Mouse (Mus musculus) forebrain, embryonic 11.5 days (tissue): ENCODE data around the gene S100a6. TPM values are rescaled to one million over a fixed set of nuclear protein-coding genes. Genes with fewer than 3 reads are reported as not detected.

ENCODE experiments used
- ATAC-seq: fragments of 200-750 bp; cut with Nextera tagmentation; replicated peaks from 2 replicates; pipeline ENCODE4 v1.8.0; 2017; ENCODE audit warnings: moderate TSS enrichment; ENCODE audit not compliant: low FRiP score
- DNase-seq: peaks from one replicate; pipeline ENCODE4 v3.0.0-alpha.2; 2017; ENCODE audit warnings: low spot score
- H3K27ac ChIP-seq: fragments of 300-500 bp; sonication (generic); 2 replicates; pipeline ENCODE4 v1.5.1; 2014; ENCODE audit warnings: low read depth, low read length
- H3K27me3 ChIP-seq: fragments of 300-500 bp; sonication (generic); 2 replicates; pipeline ENCODE4 v1.6.1; 2014; ENCODE audit warnings: mild to moderate bottlenecking, low read length, mixed read lengths; ENCODE audit not compliant: control insufficient read depth, insufficient read depth
- H3K36me3 ChIP-seq: fragments of 300-500 bp; sonication (generic); 2 replicates; pipeline ENCODE4 v1.6.1; 2014; ENCODE audit warnings: mild to moderate bottlenecking, low read length, moderate library complexity, mixed read lengths; ENCODE audit not compliant: control insufficient read depth, insufficient read depth
- H3K4me1 ChIP-seq: fragments of 300-500 bp; sonication (generic); replicated peaks from 2 replicates; pipeline ENCODE4 v1.6.1; 2014; ENCODE audit warnings: low read length, mixed read lengths; ENCODE audit not compliant: control insufficient read depth, insufficient read depth
- H3K4me2 ChIP-seq: fragments of 300-500 bp; sonication (generic); 2 replicates; pipeline ENCODE4 v1.6.1; 2014; ENCODE audit warnings: low read depth, mild to moderate bottlenecking, low read length, moderate library complexity, mixed read lengths; ENCODE audit not compliant: severe bottlenecking
- H3K4me3 ChIP-seq: fragments of 300-500 bp; sonication (generic); 2 replicates; pipeline ENCODE4 v1.5.1; 2014; ENCODE audit warnings: low read depth, low read length
- H3K9ac ChIP-seq: fragments of 300-500 bp; sonication (generic); 2 replicates; pipeline ENCODE4 v1.6.1; 2014; ENCODE audit warnings: low read length
- H3K9me3 ChIP-seq: fragments of 300-500 bp; sonication (generic); 2 replicates; pipeline ENCODE4 v1.6.1; 2016; ENCODE audit warnings: low read length, mixed read lengths; ENCODE audit not compliant: control insufficient read depth
- whole genome bisulfite sequencing: fragments of 180-500 bp; shearing (Covaris S2); extraction: QIAGEN DNeasy Blood & Tissue Kit; methylation state at CpG from one replicate; pipeline ENCODE4 v1.1.7; 2014; 5-methylcytosine and 5-hydroxymethylcytosine counted together
- polyA plus RNA-seq: library from polyadenylated mRNA; unstranded; fragments of >200 nt; fragmentation: Nextera tagmentation; extraction: Ambion mirVana; gene quantifications from 2 replicates; pipeline ENCODE4 v1.2.1, GENCODE M21; 2014

The S100a6 gene
- polyA plus RNA-seq, 1 experiment from 2014 or later, result 27.0 TPM

DNA sequence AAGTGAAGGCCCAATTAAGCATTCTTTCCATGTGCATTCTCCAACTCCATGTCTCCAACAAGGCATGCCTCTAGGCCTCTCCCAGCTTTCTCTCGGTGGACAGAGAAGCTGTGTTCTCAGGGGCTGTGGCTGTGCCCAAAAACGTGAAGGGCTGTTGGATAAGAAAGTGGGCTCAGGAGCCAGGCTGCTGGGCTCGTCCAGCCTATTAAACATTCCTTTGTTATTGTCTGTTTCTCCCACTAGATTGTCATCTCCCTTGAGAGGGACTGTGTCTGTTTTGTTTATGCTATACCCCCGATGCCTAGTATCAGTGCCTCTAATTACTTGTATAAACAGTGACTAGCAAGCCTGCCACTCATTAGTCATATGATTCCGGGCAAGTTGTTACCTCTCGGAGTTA, 14.9 kb upstream of the S100a6 start:
- H3K27me3 ChIP-seq, result no peaks in the 10 kb centered on the region
- 59% methylated on average over 6 of the region's 6 CpGs for WGBS
- no peak overlapping the region for H3K27ac ChIP-seq
- H3K4me1 ChIP-seq, result no peaks in the 10 kb centered on the region
- no peaks in the 10 kb centered on the region for H3K9me3 ChIP-seq
- DNase-seq, result no peak
- H3K4me3 ChIP-seq, result no peak overlapping the region
- H3K9ac ChIP-seq, result no peak overlapping the region
- no peaks in the 10 kb centered on the region for H3K36me3 ChIP-seq
- ATAC-seq, result no peak
- no peak overlapping the region for H3K4me2 ChIP-seq

DNA sequence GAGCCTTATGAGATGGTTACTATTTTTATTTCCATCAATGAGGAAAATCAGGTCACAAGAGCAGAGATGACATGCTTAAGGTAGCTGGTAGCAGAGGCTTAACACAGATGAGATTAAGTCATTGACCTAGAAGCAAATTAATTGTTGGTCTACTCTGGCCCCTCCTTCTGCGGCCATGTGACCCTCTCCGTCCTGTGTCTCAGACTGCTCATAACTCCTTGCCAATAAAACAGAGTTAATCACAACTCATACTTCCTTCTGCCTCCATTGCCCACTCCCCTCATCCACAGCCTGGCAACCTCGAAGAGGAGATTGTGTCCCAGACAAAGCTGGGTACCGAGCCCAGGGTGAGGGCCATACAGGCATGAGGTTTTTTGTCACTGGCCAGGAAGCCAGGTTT, 14.5 kb upstream of the S100a6 start:
- Histone ChIP-seq H3K4me3 (no peak overlapping the region), H3K9ac (no peak overlapping the region), H3K9me3 (no peaks in the 10 kb centered on the region), H3K4me1 (no peaks in the 10 kb centered on the region), H3K27me3 (no peaks in the 10 kb centered on the region), H3K27ac (no peak overlapping the region), H3K36me3 (no peaks in the 10 kb centered on the region), H3K4me2 (no peak overlapping the region)
- DNase-seq (no peak), ATAC-seq (no peak)
- WGBS, result 82% methylated on average over 4 of the region's 4 CpGs

DNA sequence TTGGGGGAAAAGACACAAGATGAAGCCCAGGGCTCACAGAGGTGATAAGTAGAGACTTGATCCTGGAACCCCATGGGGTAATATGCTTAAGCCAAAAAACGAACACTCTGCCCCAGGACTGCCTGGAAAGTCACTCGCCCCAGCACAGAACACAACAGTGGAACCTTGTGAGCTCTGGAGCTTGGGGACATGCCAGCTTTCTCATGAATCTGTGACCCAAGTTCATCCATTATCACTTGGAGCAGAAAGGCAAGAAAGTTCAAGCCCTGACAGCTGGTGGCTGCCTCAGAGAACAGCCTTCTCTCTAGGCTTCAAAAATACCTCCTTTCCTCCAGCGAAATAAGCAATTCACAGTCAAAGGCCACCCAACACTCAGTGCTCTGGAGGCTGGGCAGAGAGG, 13.3 kb upstream of the S100a6 start:
- Histone ChIP-seq H3K4me2 (no peak overlapping the region), H3K27ac (no peak overlapping the region), H3K27me3 (no peaks in the 10 kb centered on the region), H3K36me3 (no peaks in the 10 kb centered on the region), H3K4me3 (no peak overlapping the region), H3K4me1 (no peaks in the 10 kb centered on the region; the same call in 1 of the 2 replicates), H3K9me3 (no peaks in the 10 kb centered on the region), H3K9ac (no peak overlapping the region)
- ATAC-seq (no peak), DNase-seq (no peak)
- WGBS, result 76% methylated on average over 3 of the region's 3 CpGs

DNA sequence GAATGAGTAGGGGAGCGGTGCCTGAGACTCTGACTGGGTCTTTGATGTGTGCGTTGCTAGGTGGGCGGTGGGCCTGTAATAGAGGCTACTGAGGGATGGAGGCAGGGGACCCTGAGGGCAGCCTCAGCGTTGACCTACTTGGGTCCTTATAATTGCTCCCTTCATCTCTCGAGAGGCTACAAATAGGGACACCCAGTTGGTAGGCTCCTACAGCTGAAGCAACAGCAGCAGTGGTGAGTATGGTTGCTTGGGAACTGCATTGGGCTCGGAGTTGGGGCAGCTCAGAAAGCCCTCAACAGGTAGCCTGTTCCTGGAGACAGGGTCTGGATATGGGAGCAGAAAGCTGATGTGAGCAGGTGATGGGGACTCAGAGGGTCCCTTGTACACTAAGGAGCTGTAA, 12.6 kb upstream of the S100a6 start:
- H3K9ac ChIP-seq, result no peak overlapping the region
- no peaks in the 10 kb centered on the region for H3K27me3 ChIP-seq
- DNase-seq (no peak), ATAC-seq (no peak)
- H3K36me3 ChIP-seq, result no peaks in the 10 kb centered on the region
- H3K4me1 ChIP-seq, result no peaks in the 10 kb centered on the region; the same call in 1 of the 2 replicates
- H3K27ac ChIP-seq, result no peak overlapping the region
- no peaks in the 10 kb centered on the region for H3K9me3 ChIP-seq
- no peak overlapping the region for H3K4me3 ChIP-seq
- no peak overlapping the region for H3K4me2 ChIP-seq
- 90% methylated on average over 6 of the region's 6 CpGs for WGBS

DNA sequence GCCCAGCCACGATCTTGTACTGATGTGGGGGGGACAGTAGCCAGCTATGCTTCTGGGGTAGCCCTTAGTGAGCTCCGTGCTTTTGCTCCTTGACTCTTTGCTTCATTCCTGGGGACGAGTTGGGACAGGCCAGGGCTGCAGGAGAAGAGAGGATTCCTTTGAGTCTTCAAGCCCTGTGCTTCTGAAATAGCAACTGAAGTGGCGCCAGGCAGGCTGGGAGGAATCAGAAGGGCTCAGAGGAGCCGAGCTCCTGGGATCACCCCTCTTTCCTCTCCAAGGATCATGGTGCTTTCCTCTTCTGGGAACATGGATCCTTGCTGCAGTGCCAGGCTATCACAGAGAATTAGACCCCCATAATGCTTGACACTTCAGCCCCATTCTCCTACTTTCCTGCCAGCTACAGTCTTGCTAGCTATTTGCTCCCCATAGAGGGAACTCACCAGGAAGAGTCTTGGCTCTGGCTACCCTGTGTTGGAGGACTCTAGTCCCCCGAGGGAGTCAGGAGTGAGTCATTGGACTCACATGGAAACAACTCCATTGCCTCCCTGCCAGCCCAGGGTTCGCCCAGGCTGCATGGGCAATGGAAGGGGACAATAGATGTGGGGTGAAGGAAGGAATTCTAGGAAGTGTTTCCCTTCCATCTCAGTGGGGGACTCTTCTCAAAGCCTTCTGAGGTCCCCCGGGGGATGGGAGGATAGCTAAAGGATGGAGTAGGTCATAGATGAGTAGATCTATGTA, 12.1 kb upstream of the S100a6 start:
- no peaks in the 10 kb centered on the region; the same call in 1 of the 2 replicates for H3K4me1 ChIP-seq
- DNase-seq (no peak), ATAC-seq (no peak)
- no peaks in the 10 kb centered on the region for H3K36me3 ChIP-seq
- no peak overlapping the region for H3K4me3 ChIP-seq
- H3K9ac ChIP-seq, result no peak overlapping the region
- no peak overlapping the region for H3K4me2 ChIP-seq
- H3K27ac ChIP-seq, result no peak overlapping the region
- no peaks in the 10 kb centered on the region for H3K9me3 ChIP-seq
- H3K27me3 ChIP-seq, result no peaks in the 10 kb centered on the region
- 86% methylated on average over 8 of the region's 8 CpGs for WGBS

DNA sequence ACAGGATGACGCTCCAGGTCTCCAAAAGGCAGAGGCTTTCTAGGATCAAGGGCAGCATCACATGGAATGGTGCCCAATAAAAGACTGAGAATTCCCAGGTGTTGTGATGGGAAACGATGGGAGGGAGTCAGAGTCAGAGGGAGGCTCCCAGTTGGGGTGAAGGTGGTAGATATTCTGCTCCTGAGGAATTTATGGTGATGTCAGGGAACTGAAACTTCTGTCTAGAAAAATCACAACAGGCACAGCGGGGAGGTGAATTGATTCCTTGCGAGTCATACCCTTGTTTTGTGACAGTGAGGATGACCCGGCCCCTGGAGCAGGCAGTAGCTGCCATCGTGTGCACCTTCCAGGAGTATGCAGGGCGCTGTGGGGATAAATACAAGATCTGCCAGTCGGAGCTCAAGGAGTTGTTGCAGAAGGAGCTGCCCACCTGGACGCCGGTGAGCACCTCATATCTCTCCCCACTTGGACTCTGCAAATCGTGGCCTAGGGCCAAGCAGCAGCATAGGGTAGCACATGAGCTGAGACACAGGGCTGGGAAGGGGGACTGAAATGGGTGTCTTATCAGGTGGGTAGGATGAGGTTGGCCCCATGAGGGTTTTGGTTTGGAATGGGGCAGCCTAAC, 11.1 kb upstream of the S100a6 start, which contains the start of gene Gm42674:
TSS of gene Gm42674 (plus strand) at position 419 of the 625 bp plus-strand sequence.
- Histone ChIP-seq H3K27me3 (no peaks in the 10 kb centered on the region), H3K9ac (no peak within 1 kb of the TSS), H3K9me3 (no peaks in the 10 kb centered on the region), H3K4me3 (no peak within 1 kb of the TSS), H3K36me3 (no peaks in the 10 kb centered on the region), H3K4me1 (no peaks in the 10 kb centered on the region; the same call in 1 of the 2 replicates), H3K4me2 (no peak within 1 kb of the TSS), H3K27ac (no peak within 1 kb of the TSS)
- ATAC-seq (no peak), DNase-seq (no peak)
- 83% methylated on average over 11 of the region's 11 CpGs for WGBS

DNA sequence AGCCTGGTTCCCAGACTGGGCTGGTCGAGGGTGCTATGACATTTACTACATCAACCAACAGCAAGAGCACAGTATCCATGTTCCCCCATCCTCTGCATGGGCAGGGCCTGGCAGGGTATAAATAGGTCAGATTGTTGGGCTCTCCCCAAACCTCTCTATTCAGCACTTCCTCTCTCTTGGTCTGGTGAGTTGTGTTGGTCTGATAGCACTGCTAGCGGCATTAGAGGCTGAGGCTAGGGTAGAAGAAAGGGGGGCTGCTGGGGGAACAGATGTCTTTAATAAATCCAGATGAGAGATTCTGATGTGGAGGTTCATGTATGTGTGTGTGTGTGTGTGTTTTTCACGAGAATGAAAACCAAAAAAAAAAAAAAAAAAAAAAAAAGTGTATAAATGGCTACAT, 9.1 kb upstream of the S100a6 start, which contains the start of gene S100a4:
TSS of gene S100a4 (plus strand) at position 149 of the 400 bp plus-strand sequence.
- Histone ChIP-seq H3K36me3 (no peaks in the 10 kb centered on the region), H3K9me3 (no peaks in the 10 kb centered on the region), H3K4me3 (no peak within 1 kb of the TSS), H3K4me1 (no peaks in the 10 kb centered on the region; the same call in 1 of the 2 replicates), H3K4me2 (no peak within 1 kb of the TSS), H3K27ac (no peak within 1 kb of the TSS), H3K9ac (no peak within 1 kb of the TSS), H3K27me3 (no peaks in the 10 kb centered on the region)
- WGBS, result 70% methylated on average over 3 of the region's 3 CpGs
- ATAC-seq (no peak), DNase-seq (no peak)

DNA sequence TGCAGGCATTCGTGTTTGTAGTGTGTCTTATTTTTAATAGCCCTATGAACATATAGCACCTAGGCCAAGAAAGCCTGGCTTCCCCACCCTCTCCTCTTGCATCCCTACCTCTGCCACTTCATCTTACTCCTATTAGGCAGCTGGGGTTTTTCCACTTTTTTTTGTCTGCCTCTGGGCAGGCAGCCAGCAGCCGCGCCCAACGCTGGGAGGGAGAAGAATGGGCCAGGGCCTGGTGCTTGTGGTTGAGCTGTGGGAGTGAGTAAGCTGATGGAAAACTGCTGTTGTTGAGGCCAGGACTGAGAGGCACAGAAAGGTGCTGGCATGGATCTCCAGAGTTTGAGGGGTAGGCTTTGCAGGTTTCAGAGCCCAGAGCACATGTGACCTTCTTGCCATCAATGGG, 8.3 kb upstream of the S100a6 start:
- H3K4me3 ChIP-seq, result no peak overlapping the region
- H3K9ac ChIP-seq, result no peak overlapping the region
- WGBS, result 73% methylated on average over 4 of the region's 4 CpGs
- H3K36me3 ChIP-seq, result no peaks in the 10 kb centered on the region
- ATAC-seq, result peak; percentile 56; the same call in 1 of the 2 replicates
- H3K4me1 ChIP-seq, result no peaks in the 10 kb centered on the region; the same call in 1 of the 2 replicates
- H3K27me3 ChIP-seq, result no peaks in the 10 kb centered on the region
- H3K27ac ChIP-seq, result no peak overlapping the region
- H3K4me2 ChIP-seq, result no peak overlapping the region
- no peak for DNase-seq
- no peaks in the 10 kb centered on the region for H3K9me3 ChIP-seq
